Mouse (Mus musculus) activated CD4-positive, CD25-positive, alpha-beta regulatory T cell (primary cell): Measurements from ENCODE around the gene Bpifc. TPM values are rescaled to one million over a fixed set of nuclear protein-coding genes. Genes with fewer than 3 reads are reported as not detected.

Experiments used
- polyA plus RNA-seq, 2 experiments: library from polyadenylated mRNA; unstranded; fragments of 100-300 nt; shearing (Covaris generic); gene quantifications; one replicate each; pipeline ENCODE4 v1.2.1; 2017

Gene Bpifc
- under 1 TPM in 1 of 2 experiments, not detected in 1; 0.16 TPM for polyA plus RNA-seq

GRCm38 (mm10) chr10:86011781-86012180 lies at the start of gene Bpifc:
Gene Bpifc, minus strand, starts transcription at chr10:86011895.

DNA sequence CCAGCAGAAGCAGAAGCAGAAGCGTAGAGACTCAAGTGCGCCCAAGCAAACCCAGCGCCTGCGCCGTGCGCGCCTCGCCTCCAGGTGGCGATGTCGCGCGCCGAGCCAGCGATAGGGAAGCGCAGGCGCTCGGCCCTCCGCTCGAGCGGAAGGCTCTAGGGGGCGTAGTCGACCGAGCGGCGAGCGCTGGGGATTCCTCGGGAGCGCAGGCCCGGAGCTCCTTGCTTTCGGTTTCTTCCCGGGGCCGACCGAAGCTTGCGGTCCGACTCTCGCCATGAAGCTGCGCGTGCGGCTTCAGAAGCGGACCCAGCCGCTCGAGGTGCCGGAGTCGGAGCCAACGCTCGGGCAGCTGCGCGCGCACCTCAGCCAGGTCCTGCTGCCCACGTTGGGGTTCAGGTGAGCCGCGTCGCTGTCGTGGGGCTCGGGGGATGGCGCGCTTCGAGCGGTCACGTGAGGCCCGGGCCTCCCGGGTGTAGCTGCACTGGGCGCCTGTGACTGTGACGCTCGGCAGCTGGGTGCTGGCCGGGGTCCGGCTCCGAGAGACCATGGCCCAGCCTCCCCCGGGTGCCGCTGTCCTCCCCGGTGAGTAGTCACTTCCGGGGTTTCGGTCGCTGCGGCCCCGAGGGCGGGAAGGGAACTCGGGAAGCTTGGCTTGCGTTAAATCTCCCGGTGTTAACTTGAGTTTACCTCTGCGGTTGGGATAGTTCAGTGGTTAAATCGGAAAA lies 10.2 kb upstream of the Bpifc start, which contains the start of gene Fbxo7:
TSS of gene Fbxo7 (plus strand) at position 224 of the 725 bp plus-strand sequence.

DNA sequence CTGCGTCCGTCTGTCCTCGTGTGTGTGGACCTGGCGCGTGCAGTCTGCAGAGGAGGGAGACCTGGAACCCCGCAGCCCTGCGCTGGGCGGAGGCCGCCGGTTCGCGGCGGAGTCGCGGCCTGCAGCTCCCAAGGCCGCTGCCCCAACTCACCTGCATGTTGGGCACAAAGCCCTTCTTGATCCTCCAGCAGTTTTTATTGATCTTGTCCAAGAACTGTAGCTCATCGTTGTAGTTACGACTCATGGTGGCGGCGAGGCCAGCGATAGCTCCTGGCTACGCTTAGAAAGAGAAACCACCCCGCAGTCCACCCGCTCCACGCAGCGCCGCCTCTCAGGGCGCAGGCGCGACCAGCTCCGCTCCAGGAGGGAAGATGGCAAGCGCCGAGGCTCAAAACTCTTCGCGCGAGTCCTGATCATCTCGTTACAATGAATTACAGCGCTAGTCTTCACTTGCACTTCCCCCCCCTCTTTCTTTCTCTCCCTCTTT lies 54.2 kb downstream of the Bpifc start, which contains the start of gene Rtcb:
TSS of gene Rtcb (minus strand) at position 360 of the 487 bp plus-strand sequence.

DNA sequence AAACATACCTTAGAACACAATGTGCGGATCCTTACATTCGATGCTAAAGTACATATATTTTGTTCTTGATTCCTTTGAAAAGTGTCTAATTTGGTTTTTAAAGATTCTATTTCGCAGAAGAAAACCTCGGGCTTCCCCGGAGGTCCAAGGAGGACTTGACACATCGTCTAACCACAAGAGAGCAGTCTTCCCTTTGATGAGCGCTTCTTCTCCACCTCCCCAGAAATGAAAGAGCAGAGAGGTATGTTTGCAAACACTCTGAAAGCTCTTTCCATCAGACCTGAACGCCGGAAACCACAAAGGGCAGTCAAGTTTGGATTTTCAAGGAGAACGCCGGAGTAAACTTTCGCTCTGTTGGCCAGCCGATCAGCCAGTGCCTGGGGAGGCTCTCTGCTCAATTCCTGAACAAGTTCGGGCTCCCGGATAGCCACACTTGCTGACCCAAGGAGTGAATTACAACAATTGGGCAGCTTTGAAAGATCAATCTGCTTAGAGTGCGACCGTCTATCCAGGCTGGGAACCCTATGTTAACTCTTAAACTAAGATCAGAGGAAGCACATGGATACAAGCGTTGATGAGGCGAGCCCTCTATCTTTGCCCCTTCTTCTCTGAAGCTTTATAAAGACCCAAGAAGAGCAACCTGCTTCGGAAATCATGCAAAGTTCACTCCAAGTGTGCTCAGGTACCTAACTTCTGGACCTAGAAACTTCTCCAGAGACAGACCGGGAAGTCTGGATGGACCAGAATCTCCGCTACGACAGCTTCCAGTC lies 83.8 kb downstream of the Bpifc start, which contains the start of gene Ascl4:
TSS of gene Ascl4 (plus strand) at position 6 of the 770 bp plus-strand sequence.

DNA sequence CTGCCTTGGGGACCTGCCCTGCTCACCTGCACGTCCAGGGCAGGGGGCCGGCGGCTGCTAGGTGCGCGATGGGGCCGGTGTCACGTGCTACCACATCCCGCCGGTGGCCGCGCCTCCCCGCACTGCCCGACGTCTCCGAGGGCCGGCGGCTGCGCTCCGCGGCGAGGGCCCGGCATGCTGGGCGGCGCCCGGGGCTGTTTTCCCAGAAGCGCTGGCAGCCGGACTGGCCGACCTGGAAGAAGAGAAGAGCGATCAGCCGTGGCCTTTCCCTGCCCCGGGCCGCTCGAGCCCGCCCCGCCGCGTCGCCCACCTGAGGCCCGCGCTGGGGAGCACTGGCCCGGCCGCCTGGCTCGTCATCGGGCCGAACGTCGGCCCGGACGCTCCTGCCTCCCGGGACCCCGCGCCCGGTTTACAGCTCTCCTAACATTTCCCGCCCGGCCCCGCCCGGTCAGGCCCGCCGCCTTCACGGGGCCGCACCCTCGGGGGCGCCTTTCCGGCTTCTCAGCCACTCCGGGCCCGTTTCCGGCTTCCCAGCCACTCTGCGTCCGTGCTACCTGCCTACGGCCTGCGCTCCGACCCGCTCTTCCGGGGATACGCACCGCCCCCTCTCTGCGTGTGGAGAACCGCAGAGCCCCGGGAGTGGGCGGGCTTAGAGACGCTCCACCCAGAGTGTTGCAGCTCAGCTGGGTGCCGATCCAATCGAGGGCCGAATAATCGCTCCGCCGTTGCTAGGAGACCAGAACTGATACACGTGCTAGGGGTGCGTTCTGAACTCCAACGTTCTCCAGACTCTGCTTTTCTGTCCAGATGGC lies 95.0 kb downstream of the Bpifc start, which contains the start of gene Prdm4:
TSS of gene Prdm4 (minus strand) at position 645 of the 812 bp plus-strand sequence.

Other genes with a start within 250 kb of the Bpifc start
- 10 to 100 TPM; 41.5 to 64.8 TPM for gene Pwp1, start 182.4 kb downstream of the Bpifc start, polyA plus RNA-seq
- gene Prdm4, start 94.8 kb downstream of the Bpifc start, polyA plus RNA-seq = 10 to 100 TPM; 22.6 to 25.4 TPM
- under 1 TPM; 0.39 to 0.47 TPM for gene Ascl4, start 84.2 kb downstream of the Bpifc start, polyA plus RNA-seq
- gene Rtcb, start 54.1 kb downstream of the Bpifc start, polyA plus RNA-seq = 100 to 1,000 TPM; 110 to 140 TPM
- gene Fbxo7, start 10.1 kb upstream of the Bpifc start, polyA plus RNA-seq = 10 to 100 TPM; 45.2 to 52.7 TPM